Mouse (Mus musculus): Measurements from ENCODE around the gene Ppp1r1b. TPM values are rescaled to one million over a fixed set of nuclear protein-coding genes. Genes with fewer than 3 reads are reported as not detected.

Ppp1r1b gene
- total and polyA plus RNA-seq, 3 experiments, result 0.08 TPM; not detected in 2

DNA sequence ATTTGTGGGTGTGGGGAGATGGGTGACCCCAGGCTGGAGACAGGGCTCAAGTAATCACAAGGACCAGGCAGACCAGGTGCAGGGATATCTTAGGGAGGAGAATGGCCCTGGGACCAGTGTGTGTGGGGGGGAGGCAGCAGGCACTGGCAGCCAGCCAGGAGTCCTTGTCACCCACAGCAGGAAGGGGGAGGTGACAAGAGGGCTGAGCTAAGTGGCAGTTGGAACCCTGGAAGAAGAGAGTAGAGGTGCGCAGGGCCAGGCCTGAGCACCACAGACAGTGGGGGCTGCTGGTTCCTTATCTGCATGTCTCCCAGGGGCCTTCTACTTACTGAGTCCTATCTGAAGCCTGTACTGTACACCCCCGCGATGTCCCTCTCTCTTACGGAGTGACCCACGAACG lies 45.1 kb downstream of the Ppp1r1b start:
- no peak overlapping the region for H3K4me2 ChIP-seq (ENCODE audit: insufficient read depth, low read depth, poor library complexity, severe bottlenecking)
- H3K27me3 ChIP-seq (replicated peaks), result no peaks in the 10 kb centered on the region
- peaks cover 0 to 6% of the 10 kb centered on the region in 2 experiments for H3K36me3 ChIP-seq (replicated peaks in 1 of 2; ENCODE audit: control insufficient read depth in 1 of 2, insufficient read depth in 1 of 2, low read length in 1 of 2)
- no peak for TF ChIP-seq RCOR1 (conservative IDR thresholded peaks at IDR 0.05; ENCODE audit: low read depth, low read length)
- TF ChIP-seq NRF1 (IDR thresholded peaks at IDR 0.05; ENCODE audit: low read depth, low read length), result no peak
- no peak for TF ChIP-seq ZMIZ1 (IDR thresholded peaks at IDR 0.05; ENCODE audit: low read depth, low read length)
- no peak for TF ChIP-seq ELF1 (IDR thresholded peaks at IDR 0.05; ENCODE audit: low read depth, low read length)
- TF ChIP-seq USF1 (IDR thresholded peaks at IDR 0.05; ENCODE audit: low read depth, low read length), result no peak
- no peak for TF ChIP-seq POLR2AphosphoS2 (IDR thresholded peaks at IDR 0.05; ENCODE audit: low read depth, low read length)
- no peak for TF ChIP-seq USF2 (conservative IDR thresholded peaks at IDR 0.05; ENCODE audit: low read depth, low read length)
- no peak for TF ChIP-seq MEF2A (IDR thresholded peaks at IDR 0.05; ENCODE audit: borderline replicate concordance, low read depth, low read length)
- TF ChIP-seq JUND (conservative IDR thresholded peaks at IDR 0.05; ENCODE audit: low read depth, low read length), result no peak
- TF ChIP-seq ZNF384 (IDR thresholded peaks at IDR 0.05; ENCODE audit: low read depth, low read length), result no peak
- no peak for TF ChIP-seq NELFE (IDR thresholded peaks at IDR 0.05; ENCODE audit: low read depth, low read length)
- no peak for TF ChIP-seq IRF4 (IDR thresholded peaks at IDR 0.05; ENCODE audit: low read depth, low read length)
- no peak for TF ChIP-seq CHD1 (IDR thresholded peaks at IDR 0.05; ENCODE audit: low read depth, low read length)
- no peak overlapping the region for H3K27ac ChIP-seq (ENCODE audit: insufficient read depth, low read depth)
- no peak overlapping the region for H3K4me3 ChIP-seq (replicated peaks in 1 of 3; ENCODE audit: low read depth in 2 of 3, low read length in 2 of 3, poor library complexity in 1 of 3)
- no peaks in the 10 kb centered on the region for H3K9me3 ChIP-seq (replicated peaks; ENCODE audit: low read length)
- dilution Hi-C loops (cut with MboI; ENCODE audit: extremely low pct_ligation_motif_present, extremely low pct_unique_long_range_greater_than_20kb, low sequenced_read_pairs) (no loop called here), in situ Hi-C loops (cut with MboI; ENCODE audit: low pct_ligation_motif_present, low pct_unique_long_range_greater_than_20kb, low sequenced_read_pairs) (loop anchor here (5.0 kb wide), 1 partner anchor 36 kb away; the partner anchor contains the start of gene Stard3)
- DNase-seq (ENCODE audit: extremely low read depth), result no peak
- H3K9ac ChIP-seq (ENCODE audit: insufficient read depth, low read depth), result no peak overlapping the region
- peaks cover 15 to 60% of the 10 kb centered on the region in 2 experiments for H3K4me1 ChIP-seq (ENCODE audit: control insufficient read depth in 1 of 2, insufficient read depth in 2 of 2)
- H3K79me2 ChIP-seq (replicated peaks; ENCODE audit: control insufficient read depth, extremely low read depth, insufficient read depth, poor library complexity, severe bottlenecking), result no peaks in the 10 kb centered on the region

DNA sequence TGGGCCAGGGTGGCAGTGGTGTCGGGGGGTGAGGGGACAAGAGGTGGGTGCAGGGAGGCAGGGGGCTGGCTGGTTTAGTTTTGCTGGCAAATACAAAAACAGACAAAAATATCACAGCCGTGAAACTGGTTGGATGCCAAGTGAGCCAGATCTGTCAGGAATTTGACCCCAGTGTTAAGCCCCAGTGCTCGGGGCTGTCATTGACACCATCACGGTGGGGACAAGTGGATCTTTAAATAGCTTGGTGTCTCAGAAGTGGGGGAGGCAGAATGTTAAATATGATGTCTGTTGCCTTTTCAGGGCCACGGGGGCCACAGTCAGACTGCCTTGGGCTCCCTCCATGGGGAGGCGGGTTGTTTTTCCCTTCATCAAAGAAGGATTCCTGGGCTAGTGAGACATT lies 46.1 kb downstream of the Ppp1r1b start:
- in situ Hi-C loops (cut with MboI; ENCODE audit: low pct_ligation_motif_present, low pct_unique_long_range_greater_than_20kb, low sequenced_read_pairs), result loop anchor here (5.0 kb wide), 1 partner anchor 37 kb away; the partner anchor contains the start of gene Stard3
- Histone ChIP-seq H3K4me1 (ENCODE audit: control insufficient read depth in 1 of 2, insufficient read depth in 2 of 2) (peaks cover 15 to 59% of the 10 kb centered on the region in 2 experiments), H3K4me3 (replicated peaks in 1 of 3; ENCODE audit: low read depth in 2 of 3, low read length in 2 of 3, poor library complexity in 1 of 3) (no peak overlapping the region), H3K36me3 (replicated peaks in 1 of 2; ENCODE audit: control insufficient read depth in 1 of 2, insufficient read depth in 1 of 2, low read length in 1 of 2) (peaks cover 0 to 6% of the 10 kb centered on the region in 2 experiments), H3K27me3 (replicated peaks) (no peaks in the 10 kb centered on the region), H3K79me2 (replicated peaks; ENCODE audit: control insufficient read depth, extremely low read depth, insufficient read depth, poor library complexity, severe bottlenecking) (no peaks in the 10 kb centered on the region), H3K4me2 (ENCODE audit: insufficient read depth, low read depth, poor library complexity, severe bottlenecking) (no peak overlapping the region), H3K27ac (ENCODE audit: insufficient read depth, low read depth) (no peak overlapping the region), H3K9ac (ENCODE audit: insufficient read depth, low read depth) (no peak overlapping the region), H3K9me3 (replicated peaks; ENCODE audit: low read length) (no peaks in the 10 kb centered on the region)
- TF ChIP-seq IRF4 (IDR thresholded peaks at IDR 0.05; ENCODE audit: low read depth, low read length) (0 out of 2 replicates have a peak, but pooled peaks have one; percentile 4), EP300 (IDR thresholded peaks at IDR 0.05; ENCODE audit: low read length) (no peak)
- no peak for DNase-seq (ENCODE audit: extremely low read depth)
- dilution Hi-C loops (cut with MboI; ENCODE audit: extremely low pct_ligation_motif_present, extremely low pct_unique_long_range_greater_than_20kb, low sequenced_read_pairs), result no loop called here

All from CH12.LX (cell line).